Mouse (Mus musculus) ovary, adult 18-20 months (tissue): ENCODE measurements around the gene Capn13.
"Not testable (repeated sequence)": the region's sequence is repeated elsewhere in the genome, so short reads cannot be mapped to it uniquely, and the experiment has no call there.

Experiments
- DNase-seq: peaks from one replicate; pipeline ENCODE4 v3.0.0; 2022; ENCODE audit warnings: low spot score, mixed read lengths

Gene Capn13

GRCm38 (mm10) chr17:73273809-73274208 lies 126.9 kb downstream of the Capn13 start:
- DNase-seq, result no peak

- DNase-seq, result no peak
Measured at GRCm38 (mm10) chr17:73271797-73272600, 128.7 kb downstream of the Capn13 start.

GRCm38 (mm10) chr17:73270871-73271796 lies 129.5 kb downstream of the Capn13 start:
- DNase-seq, result no peak

- DNase-seq, result peak; percentile 48
Measured at GRCm38 (mm10) chr17:73263077-73263501, 137.6 kb downstream of the Capn13 start.

- no peak for DNase-seq
Measured at GRCm38 (mm10) chr17:73262558-73262957, 138.1 kb downstream of the Capn13 start.

- not testable (repeated sequence) for DNase-seq
Measured at GRCm38 (mm10) chr17:73259258-73259657, 141.4 kb downstream of the Capn13 start.

GRCm38 (mm10) chr17:73258620-73259019 lies 142.0 kb downstream of the Capn13 start:
- no peak for DNase-seq
